Mouse (Mus musculus): ENCODE results near the gene Whrn.

DNA sequence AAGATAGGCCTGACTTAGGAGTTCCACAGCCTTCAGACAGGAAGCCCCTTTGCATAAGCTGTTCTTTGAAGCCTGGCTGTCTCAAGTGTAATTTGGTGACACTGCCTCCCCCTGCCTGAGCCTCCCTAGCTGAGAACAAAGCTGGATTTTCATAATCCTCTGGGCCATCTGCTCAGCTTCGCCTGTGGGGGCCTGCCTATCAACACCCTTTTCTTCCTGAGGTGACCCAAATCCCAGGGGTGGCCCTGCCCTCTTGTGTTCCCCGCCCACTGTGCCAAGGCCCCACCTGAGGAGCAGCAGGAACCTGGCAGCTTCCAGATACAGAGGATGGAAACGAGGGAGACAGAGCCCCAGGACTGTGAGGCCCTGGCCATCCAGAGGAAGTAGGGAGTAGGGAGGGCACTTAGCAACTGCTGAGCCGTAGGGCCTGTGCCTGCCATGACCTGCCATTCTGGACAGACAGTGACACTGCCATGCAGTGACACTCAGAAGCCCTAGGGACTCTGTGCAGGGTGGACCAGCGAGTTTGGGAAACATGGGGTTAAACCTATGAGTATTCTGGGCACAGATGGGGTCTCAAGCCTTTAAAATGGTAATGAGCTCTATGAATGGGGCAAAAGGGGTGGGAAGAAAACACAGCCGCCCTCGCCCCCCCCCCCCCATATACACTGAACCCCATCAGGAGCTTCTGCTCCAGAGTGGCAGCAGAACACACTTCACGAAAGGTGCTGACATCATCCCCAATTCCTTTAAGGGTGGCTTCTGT, 106.5 kb downstream of the Whrn start:
- no peak for TF ChIP-seq CTCF (IDR thresholded peaks at IDR 0.05; ENCODE audit: low read depth, low read length)
- TF ChIP-seq POLR2A (IDR thresholded peaks at IDR 0.05; ENCODE audit: extremely low read depth, insufficient read depth, low read length) = no peak
